Mouse (Mus musculus): ENCODE measurements around the gene Ank.

DNA sequence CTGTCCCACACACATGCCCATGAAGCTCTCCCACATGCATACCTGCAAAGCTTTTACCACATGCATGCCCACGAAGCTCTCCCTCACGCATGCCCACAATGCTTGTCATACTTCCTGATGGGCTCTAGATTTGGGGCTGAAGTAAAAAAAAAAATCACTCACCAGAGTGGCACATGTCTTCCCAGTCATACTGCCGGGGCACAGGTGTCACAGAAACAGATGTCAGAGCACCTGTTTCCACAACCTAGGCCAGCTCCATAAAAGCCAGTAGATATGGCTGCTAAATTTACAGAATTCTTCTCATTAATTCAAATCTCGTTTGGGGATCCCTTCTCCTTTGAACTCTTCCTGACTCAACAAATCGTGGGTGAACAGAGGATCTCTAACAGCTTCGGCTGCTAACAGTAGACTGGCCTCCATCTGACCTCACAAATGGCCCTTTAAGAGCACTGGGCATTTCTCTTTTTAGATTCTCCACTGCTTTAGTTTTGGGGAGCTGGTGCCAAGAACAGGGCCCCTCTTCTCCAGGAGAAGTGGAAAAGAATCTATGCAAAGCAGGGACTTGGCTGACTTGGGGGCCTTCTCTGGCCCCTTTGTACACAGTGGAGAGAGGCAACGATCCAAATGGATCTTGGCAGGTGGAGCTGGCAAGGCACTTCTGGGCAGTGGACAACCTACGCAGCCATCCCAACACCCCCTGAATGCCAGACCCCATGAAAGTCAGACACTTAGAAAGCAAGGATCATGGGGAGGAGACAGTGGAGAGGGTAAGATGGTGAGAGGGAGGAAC, 108.7 kb downstream of the Ank start:
- TF ChIP-seq CTCF (IDR thresholded peaks at IDR 0.05; ENCODE audit: low read depth, low read length) (no peak), POLR2A (IDR thresholded peaks at IDR 0.05; ENCODE audit: insufficient read depth, low read length) (no peak), EP300 (IDR thresholded peaks at IDR 0.05; ENCODE audit: insufficient read depth, low read depth, low read length) (no peak)

All from ES-Bruce4 (cell line).